Mouse (Mus musculus) limb, embryonic 10.5 days (tissue): Measurements from ENCODE around the gene Strc. TPM values are rescaled to one million over a fixed set of nuclear protein-coding genes. Genes with fewer than 3 reads are reported as not detected.

ENCODE experiments used
- DNase-seq: peaks from one replicate; pipeline ENCODE4 v3.0.0-alpha.2; 2017; ENCODE audit warnings: low spot score
- H3K27ac ChIP-seq: fragments of 300-500 bp; sonication (generic); 2 replicates; pipeline ENCODE4 v1.5.1; 2016; ENCODE audit warnings: mild to moderate bottlenecking
- H3K27me3 ChIP-seq: fragments of 300-500 bp; sonication (generic); 2 replicates; pipeline ENCODE4 v1.6.1; 2016; ENCODE audit warnings: low read depth, mild to moderate bottlenecking; ENCODE audit not compliant: poor library complexity, severe bottlenecking
- H3K36me3 ChIP-seq: fragments of 300-500 bp; sonication (generic); 2 replicates; pipeline ENCODE4 v1.6.1; 2016; ENCODE audit warnings: mild to moderate bottlenecking, moderate library complexity
- H3K4me1 ChIP-seq: fragments of 300-500 bp; sonication (generic); 2 replicates; pipeline ENCODE4 v1.6.1; 2016
- H3K4me3 ChIP-seq: fragments of 300-500 bp; sonication (generic); 2 replicates; pipeline ENCODE4 v1.5.1; 2016; ENCODE audit warnings: mild to moderate bottlenecking, moderate library complexity
- H3K9me3 ChIP-seq: fragments of 300-500 bp; sonication (generic); replicated peaks from 2 replicates; pipeline ENCODE4 v1.6.1; 2016; ENCODE audit warnings: mild to moderate bottlenecking
- WGBS: fragments of 180-500 bp; shearing (Covaris S2); methylation state at CpG from one replicate; pipeline ENCODE4 v1.1.7; 2016; 5-methylcytosine and 5-hydroxymethylcytosine counted together
- polyA plus RNA-seq: library from polyadenylated mRNA; unstranded; fragments of >200 nt; fragmentation: Nextera tagmentation; extraction: Ambion mirVana; gene quantifications from 2 replicates; pipeline ENCODE4 v1.2.1, GENCODE M21; 2016

Strc gene
- polyA plus RNA-seq, 1 experiment from 2014 or later = not detected

GRCm38 (mm10) chr2:121339057-121339456, 47.9 kb downstream of the Strc start:
- DNase-seq = no peak
- no peak overlapping the region for H3K27ac ChIP-seq

GRCm38 (mm10) chr2:121329492-121329891, 57.5 kb downstream of the Strc start:
- Histone ChIP-seq H3K27me3 (no peaks in the 10 kb centered on the region), H3K4me3 (no peak overlapping the region), H3K27ac (no peak overlapping the region), H3K4me1 (peaks cover 7% of the 10 kb centered on the region), H3K9me3 (no peaks in the 10 kb centered on the region), H3K36me3 (no peaks in the 10 kb centered on the region)
- 95% methylated on average over 2 of the region's 2 CpGs for WGBS
- DNase-seq = no peak

More at GRCm38 (mm10) chr2:121339057-121339456, 47.9 kb downstream of the Strc start:
- H3K4me1 ChIP-seq = no peaks in the 10 kb centered on the region
- no peaks in the 10 kb centered on the region for H3K36me3 ChIP-seq
- no peaks in the 10 kb centered on the region for H3K9me3 ChIP-seq
- no peak overlapping the region for H3K4me3 ChIP-seq
- no peaks in the 10 kb centered on the region for H3K27me3 ChIP-seq

- H3K27ac ChIP-seq = no peak overlapping the region
- no peak overlapping the region for H3K4me3 ChIP-seq
- DNase-seq = no peak
- H3K27me3 ChIP-seq = no peaks in the 10 kb centered on the region
- WGBS = 88% methylated on average over 10 of the region's 10 CpGs
- peaks cover 7% of the 10 kb centered on the region for H3K4me1 ChIP-seq
- no peaks in the 10 kb centered on the region for H3K36me3 ChIP-seq
- H3K9me3 ChIP-seq = no peaks in the 10 kb centered on the region
Observed at GRCm38 (mm10) chr2:121323693-121324470, 63.1 kb downstream of the Strc start.

- Histone ChIP-seq H3K36me3 (no peaks in the 10 kb centered on the region), H3K4me1 (peaks cover 7% of the 10 kb centered on the region), H3K27ac (no peak overlapping the region), H3K4me3 (no peak overlapping the region), H3K9me3 (no peaks in the 10 kb centered on the region), H3K27me3 (no peaks in the 10 kb centered on the region)
- DNase-seq = no peak
- 90% methylated on average over 10 of the region's 10 CpGs for WGBS
Observed at GRCm38 (mm10) chr2:121323041-121323440, 63.9 kb downstream of the Strc start.

GRCm38 (mm10) chr2:121316278-121316677, 70.7 kb downstream of the Strc start:
- Histone ChIP-seq H3K27ac (no peak overlapping the region), H3K9me3 (no peaks in the 10 kb centered on the region), H3K4me1 (no peaks in the 10 kb centered on the region), H3K4me3 (no peak overlapping the region), H3K27me3 (no peaks in the 10 kb centered on the region), H3K36me3 (no peaks in the 10 kb centered on the region)
- no peak for DNase-seq
- WGBS = 76% methylated on average over 8 of the region's 8 CpGs

Other genes starting within 250 kb of the Strc start
- 15.4 and 22.2 TPM in 2 replicates for gene Adal, start 246.7 kb downstream of the Strc start, polyA plus RNA-seq
- gene Lcmt2, start 246.5 kb downstream of the Strc start, polyA plus RNA-seq = 18.2 and 22.6 TPM in 2 replicates
- gene Tubgcp4, start 216.5 kb downstream of the Strc start, polyA plus RNA-seq = 78.0 and 82.8 TPM in 2 replicates
- 9.8 and 10.2 TPM in 2 replicates for gene Zscan29, start 216.0 kb downstream of the Strc start, polyA plus RNA-seq
- gene Trp53bp1, start 115.8 kb downstream of the Strc start, polyA plus RNA-seq = 116 and 135 TPM in 2 replicates
- gene Map1a, start 97.6 kb downstream of the Strc start, polyA plus RNA-seq = 1.5 and 2.0 TPM in 2 replicates
- gene Ppip5k1, start 31.8 kb downstream of the Strc start, polyA plus RNA-seq = 7.5 and 8.9 TPM in 2 replicates
- 0.59 and 1.5 TPM in 2 replicates for gene Ckmt1, start 29.5 kb downstream of the Strc start, polyA plus RNA-seq
- gene Pdia3, start 26.6 kb upstream of the Strc start, polyA plus RNA-seq = 603 and 646 TPM in 2 replicates
- 2.3 and 2.9 TPM in 2 replicates for gene Catsper2, start 26.6 kb upstream of the Strc start, polyA plus RNA-seq
- 6.4 and 8.1 TPM in 2 replicates for gene Ell3, start 57.1 kb upstream of the Strc start, polyA plus RNA-seq
- gene Serf2, start 62.0 kb upstream of the Strc start, polyA plus RNA-seq = 472 and 490 TPM in 2 replicates
- 172 and 201 TPM in 2 replicates for gene Hypk, start 66.1 kb upstream of the Strc start, polyA plus RNA-seq
- gene Serinc4, start 69.6 kb upstream of the Strc start, polyA plus RNA-seq = 0.10 TPM in 1 of 2 replicates, not detected in the other
- gene Mfap1b, start 86.9 kb upstream of the Strc start, polyA plus RNA-seq = 44.5 and 54.5 TPM in 2 replicates
- 24.3 and 29.7 TPM in 2 replicates for gene Mfap1a, start 119.5 kb upstream of the Strc start, polyA plus RNA-seq
- gene Wdr76, start 119.6 kb upstream of the Strc start, polyA plus RNA-seq = 9.1 and 10.3 TPM in 2 replicates